Mouse (Mus musculus): ENCODE data around the gene Parvg.

DNA sequence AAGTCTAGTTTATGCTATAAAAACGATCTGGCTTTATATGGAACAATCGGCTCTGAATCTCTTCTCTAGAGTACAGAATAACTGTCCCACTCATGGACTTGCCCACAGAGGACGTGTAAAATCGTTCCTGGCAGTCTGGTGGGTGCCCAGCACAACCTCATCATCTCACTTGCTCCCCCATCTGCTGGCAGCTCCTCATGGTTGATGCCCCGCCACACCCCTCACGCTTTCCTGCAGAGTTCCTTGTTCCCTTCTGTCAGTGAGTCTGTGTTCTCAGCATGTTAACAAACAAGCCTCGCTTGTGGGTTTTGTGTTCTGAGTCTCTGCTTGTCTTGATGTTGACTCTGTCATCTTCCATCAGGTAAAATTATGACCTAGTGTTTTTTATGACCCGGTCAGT, 43.6 kb downstream of the Parvg start:
- TF ChIP-seq CTCF (IDR thresholded peaks at IDR 0.05; ENCODE audit: extremely low read depth, insufficient read depth, low read length) (no peak), POLR2A (IDR thresholded peaks at IDR 0.05; ENCODE audit: extremely low read depth, insufficient read depth, low read length) (no peak)

Measured in cortical plate, adult 2 months (tissue).